Mouse (Mus musculus) cerebellum, postnatal 36 days (tissue): ENCODE measurements around the gene Lsm2.
"Not testable (repeated sequence)": the region's sequence is repeated elsewhere in the genome, so short reads cannot be mapped to it uniquely, and the experiment has no call there.

Source experiments
- DNase-seq, 2 experiments: peaks; one replicate each; pipeline ENCODE4 v3.0.0; 2021 to 2022; ENCODE audit warnings: mixed read lengths in 2 of 2

Lsm2 gene

GRCm38 (mm10) chr17:35033703-35034102, 52.0 kb downstream of the Lsm2 start:
- DNase-seq, result not testable (repeated sequence)

- DNase-seq, result no peak
Observed at GRCm38 (mm10) chr17:35034896-35035295, 53.2 kb downstream of the Lsm2 start.
